Mouse (Mus musculus) thymus, postnatal 4 days (tissue): ENCODE measurements around the gene Olig3.
"Not testable (repeated sequence)": the region's sequence is repeated elsewhere in the genome, so short reads cannot be mapped to it uniquely, and the experiment has no call there.

Experiments used
- DNase-seq: peaks from one replicate; pipeline ENCODE4 v3.0.0; 2021

The Olig3 gene

GRCm38 (mm10) chr10:19361539-19362293, 5.4 kb downstream of the Olig3 start:
- DNase-seq, result no peak

GRCm38 (mm10) chr10:19362294-19362590, 5.9 kb downstream of the Olig3 start:
- DNase-seq, result no peak

DNA sequence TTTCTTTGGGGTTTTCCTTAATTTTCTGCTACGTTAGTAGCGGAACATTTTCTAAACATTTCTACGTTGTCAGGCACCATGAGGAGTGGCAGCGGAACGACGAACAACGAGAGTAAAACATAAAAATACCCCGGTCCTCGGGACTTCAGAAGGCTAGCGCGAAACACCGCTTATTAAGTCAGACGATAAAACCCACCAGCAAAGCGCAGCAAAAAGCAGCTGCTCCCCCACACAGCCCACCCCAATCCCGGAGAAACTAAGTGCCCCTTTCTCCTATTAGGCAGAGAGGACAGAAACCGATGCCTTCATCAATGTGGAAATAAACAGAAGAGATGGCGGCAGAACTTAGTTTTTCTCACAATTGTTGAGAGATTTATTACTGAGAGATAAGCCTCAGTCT, 6.5 kb downstream of the Olig3 start:
- no peak for DNase-seq

DNA sequence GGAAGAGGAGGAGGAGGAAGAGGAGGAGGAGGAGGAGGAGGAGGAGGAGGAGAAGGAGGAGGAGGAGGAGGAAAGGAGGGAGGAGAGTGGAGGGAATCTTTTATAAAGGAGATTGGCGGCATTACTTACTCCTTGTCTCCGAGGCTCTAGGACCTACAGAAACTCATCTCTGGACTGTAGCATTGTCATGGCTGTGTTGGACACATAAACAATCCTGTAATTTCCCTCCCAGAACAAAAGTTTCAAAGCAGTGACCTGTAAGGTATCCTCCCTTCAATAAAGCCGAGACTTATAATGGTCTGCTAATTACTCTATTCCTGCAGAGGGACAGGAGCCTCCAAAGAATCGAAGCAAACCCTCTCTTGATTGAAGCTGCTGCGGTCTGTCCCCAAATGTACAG, 7.0 kb downstream of the Olig3 start:
- no peak for DNase-seq

GRCm38 (mm10) chr10:19369143-19369542, 12.8 kb downstream of the Olig3 start:
- no peak for DNase-seq

GRCm38 (mm10) chr10:19370146-19370545, 13.8 kb downstream of the Olig3 start:
- DNase-seq, result no peak

DNA sequence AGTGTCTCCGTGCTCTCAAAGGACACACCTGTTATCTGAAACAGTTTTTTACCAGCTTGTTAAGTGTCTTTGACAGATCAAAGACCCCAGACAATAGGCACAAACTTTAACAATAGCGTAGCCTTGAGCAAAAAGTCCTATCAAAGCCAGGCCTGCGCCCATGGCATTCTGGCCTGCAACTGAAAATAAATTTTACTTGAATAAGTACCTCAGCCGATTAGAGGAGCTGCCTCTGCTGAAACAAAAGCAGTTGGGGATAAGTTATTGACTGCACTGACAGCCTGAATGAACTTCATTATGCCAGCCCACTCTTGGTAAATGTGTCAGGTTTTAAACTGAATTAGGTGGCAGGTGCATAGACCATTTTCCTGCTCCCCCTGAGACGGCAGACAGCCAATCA, 15.9 kb downstream of the Olig3 start:
- peak; percentile 41 for DNase-seq

- DNase-seq, result peak; percentile 61
Observed at GRCm38 (mm10) chr10:19373797-19374196, 17.5 kb downstream of the Olig3 start.

GRCm38 (mm10) chr10:19374311-19374710, 18.0 kb downstream of the Olig3 start:
- no peak for DNase-seq

GRCm38 (mm10) chr10:19375838-19376237, 19.5 kb downstream of the Olig3 start:
- no peak for DNase-seq

GRCm38 (mm10) chr10:19380971-19381370, 24.6 kb downstream of the Olig3 start:
- DNase-seq, result not testable (repeated sequence)

DNA sequence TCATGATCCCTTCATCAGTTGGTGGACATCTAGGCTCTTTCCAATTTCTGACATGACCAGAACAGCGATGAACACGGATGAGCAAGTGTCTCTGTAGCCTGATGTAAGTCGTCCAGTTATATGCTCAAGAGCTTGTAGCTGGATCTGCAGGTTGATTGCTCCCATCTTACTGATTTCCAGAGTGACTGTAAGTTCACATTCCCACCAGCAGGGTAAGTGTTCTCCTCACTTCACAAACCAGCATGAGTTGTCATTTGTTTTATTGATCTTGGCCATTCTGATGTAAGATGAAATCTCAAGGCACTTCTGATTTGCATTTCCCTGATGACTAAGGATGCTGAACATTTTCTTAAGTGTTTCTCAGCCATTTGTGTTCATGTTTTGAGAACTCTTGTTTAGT, 27.8 kb downstream of the Olig3 start:
- no peak for DNase-seq

- no peak for DNase-seq
Observed at GRCm38 (mm10) chr10:19391819-19392218, 35.5 kb downstream of the Olig3 start.

GRCm38 (mm10) chr10:19396485-19397137, 40.3 kb downstream of the Olig3 start:
- no peak for DNase-seq

DNA sequence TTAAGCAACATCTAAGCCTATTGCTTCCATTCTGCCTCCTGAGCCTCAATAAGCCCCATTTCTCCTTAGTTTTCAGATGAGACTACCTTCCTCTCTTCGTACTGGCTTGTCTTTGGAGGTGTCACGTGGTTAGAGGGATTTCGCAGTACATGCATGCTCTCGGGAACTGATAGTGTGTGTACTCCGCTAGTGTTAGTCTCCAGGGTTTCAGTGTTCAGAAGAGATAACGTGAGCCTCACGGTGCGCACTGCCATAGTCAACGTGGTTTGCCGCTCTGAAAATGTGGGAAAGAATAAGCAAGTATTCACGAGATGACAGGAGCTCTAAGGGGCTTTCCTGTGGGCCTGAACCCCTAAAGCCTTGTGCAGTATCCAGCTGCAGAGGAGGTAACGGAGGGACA, 41.1 kb downstream of the Olig3 start:
- no peak for DNase-seq

DNA sequence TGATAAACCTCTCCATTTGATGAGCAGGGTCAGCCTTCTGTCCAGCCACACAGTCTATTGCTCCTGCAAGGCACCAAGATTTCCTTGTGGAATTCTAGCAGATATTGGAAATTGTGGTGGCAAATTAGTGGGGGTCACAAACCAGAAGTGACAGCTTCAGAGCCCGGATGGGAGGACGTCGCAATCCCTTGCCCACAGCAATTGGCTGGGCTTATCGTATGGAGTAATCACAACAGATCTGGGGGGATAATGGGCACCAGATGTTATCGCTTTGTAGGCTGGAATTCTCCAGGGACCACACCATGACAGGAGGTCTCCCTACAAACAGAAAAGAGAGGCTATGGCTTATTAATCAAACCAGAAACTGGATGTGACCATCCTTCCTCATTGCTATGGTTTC, 44.8 kb downstream of the Olig3 start:
- no peak for DNase-seq

GRCm38 (mm10) chr10:19404401-19404800, 48.1 kb downstream of the Olig3 start:
- DNase-seq, result no peak

DNA sequence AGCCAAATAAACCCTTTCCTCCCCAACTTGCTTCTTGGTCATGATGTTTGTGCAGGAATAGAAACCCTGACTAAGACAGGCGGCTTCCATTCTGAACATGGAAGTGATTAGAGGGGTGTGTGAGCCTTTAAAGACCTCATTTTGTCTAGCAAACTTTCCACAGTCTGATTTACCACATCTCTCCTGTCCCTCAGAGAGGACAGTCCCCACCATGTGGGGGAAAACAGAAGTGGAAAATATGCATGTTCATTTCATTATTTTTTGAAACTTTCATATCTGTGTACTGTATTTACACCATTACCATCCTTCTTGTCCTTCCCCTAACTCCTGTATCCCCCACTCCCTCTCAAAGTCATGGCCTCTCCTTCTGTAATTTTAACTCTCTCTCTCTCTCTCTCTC, 49.6 kb downstream of the Olig3 start:
- no peak for DNase-seq

DNA sequence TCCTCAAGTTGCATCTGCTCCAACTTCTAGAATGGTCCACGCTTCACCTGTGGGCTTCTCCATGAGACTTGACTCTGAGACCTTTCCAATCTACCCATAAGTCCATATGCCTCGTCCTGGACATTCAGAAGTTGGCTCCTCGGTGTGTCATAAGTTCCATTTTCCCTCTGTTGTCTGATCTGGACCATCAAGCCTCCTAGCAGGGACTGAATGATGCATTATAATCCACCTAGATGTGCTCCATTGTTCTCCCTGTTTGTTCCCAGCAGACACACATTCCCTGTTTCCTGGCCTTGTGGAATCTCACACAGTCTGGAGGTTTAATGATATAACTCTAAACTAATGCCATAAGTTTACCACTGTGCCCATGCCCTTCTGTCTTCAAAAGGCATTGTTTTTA, 50.8 kb downstream of the Olig3 start:
- no peak for DNase-seq
